Mouse (Mus musculus): Measurements from ENCODE around the gene Wsb1. TPM values are rescaled to one million over a fixed set of nuclear protein-coding genes. Genes with fewer than 3 reads are reported as not detected.

Gene Wsb1
- polyA plus RNA-seq, 1 experiment from 2014 or later: 282 TPM

DNA sequence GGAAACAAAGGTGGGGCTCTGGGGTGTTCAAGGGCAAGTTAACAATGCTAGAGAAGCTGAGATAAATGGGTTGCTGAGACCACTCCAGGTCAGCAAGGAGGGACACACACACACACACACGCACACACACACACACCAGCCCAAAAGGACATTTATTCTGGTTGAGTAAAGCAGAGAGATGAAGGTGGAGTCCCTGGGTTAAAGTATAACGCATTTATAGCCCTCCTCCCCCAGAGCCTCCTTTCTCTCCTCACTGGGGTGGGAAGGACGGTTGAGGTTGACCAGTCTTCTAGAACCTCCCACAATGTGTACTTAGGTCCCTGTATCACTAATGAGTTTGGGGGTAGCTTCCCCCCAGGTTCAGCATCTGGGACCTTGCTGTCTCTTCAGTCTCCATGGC lies 37.7 kb upstream of the Wsb1 start:
- Histone ChIP-seq H3K36me3 (ENCODE audit: control insufficient read depth, insufficient read depth, low read length) (no peaks in the 10 kb centered on the region), H3K4me3 (ENCODE audit: low read depth, low read length) (no peak overlapping the region), H3K27ac (ENCODE audit: low read depth) (no peak overlapping the region), H3K9me3 (ENCODE audit: control insufficient read depth, low read length) (no peaks in the 10 kb centered on the region), H3K9ac (ENCODE audit: low read length) (no peak overlapping the region), H3K27me3 (replicated peaks; ENCODE audit: control insufficient read depth, insufficient read depth, low read length) (no peaks in the 10 kb centered on the region), H3K4me2 (ENCODE audit: low read length) (no peak overlapping the region), H3K4me1 (replicated peaks; ENCODE audit: control insufficient read depth, insufficient read depth, low read length) (peaks cover 14% of the 10 kb centered on the region; the same call in 1 of the 2 replicates)
- WGBS: 68% methylated on average over 3 of the region's 3 CpGs
- DNase-seq (ENCODE audit: low spot score) (no peak), ATAC-seq (replicated peaks; ENCODE audit: low FRiP score, low TSS enrichment, low read depth) (no peak)

DNA sequence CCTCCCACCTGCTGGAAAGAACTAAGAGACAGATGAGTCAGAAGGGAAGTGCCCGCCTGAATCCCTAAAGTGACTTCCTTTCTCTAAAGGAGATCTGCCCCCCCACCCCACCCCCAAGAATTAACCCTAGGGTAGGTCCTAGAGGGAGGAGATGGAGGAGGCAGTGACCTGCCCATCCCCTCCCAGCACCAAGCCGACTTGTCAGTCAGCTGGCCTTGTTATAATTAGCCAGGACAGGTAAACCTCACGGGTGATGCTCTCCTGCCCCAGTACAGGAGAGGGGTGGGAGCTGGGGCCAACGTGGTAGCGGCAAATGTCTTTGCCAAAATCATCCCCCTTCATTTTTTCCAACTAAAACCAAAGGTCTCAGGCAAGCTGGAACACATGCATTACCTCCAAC lies 37.2 kb upstream of the Wsb1 start:
- WGBS: 55% methylated on average over 5 of the region's 5 CpGs
- ATAC-seq (replicated peaks; ENCODE audit: low FRiP score, low TSS enrichment, low read depth): no peak
- H3K9me3 ChIP-seq (ENCODE audit: control insufficient read depth, low read length): no peaks in the 10 kb centered on the region
- H3K4me3 ChIP-seq (ENCODE audit: low read depth, low read length): no peak overlapping the region
- peaks cover 15% of the 10 kb centered on the region; the same call in 1 of the 2 replicates for H3K4me1 ChIP-seq (replicated peaks; ENCODE audit: control insufficient read depth, insufficient read depth, low read length)
- no peaks in the 10 kb centered on the region for H3K36me3 ChIP-seq (ENCODE audit: control insufficient read depth, insufficient read depth, low read length)
- no peaks in the 10 kb centered on the region for H3K27me3 ChIP-seq (replicated peaks; ENCODE audit: control insufficient read depth, insufficient read depth, low read length)
- DNase-seq (ENCODE audit: low spot score): no peak
- H3K4me2 ChIP-seq (ENCODE audit: low read length): no peak overlapping the region
- no peak overlapping the region for H3K27ac ChIP-seq (ENCODE audit: low read depth)
- no peak overlapping the region for H3K9ac ChIP-seq (ENCODE audit: low read length)

GRCm38 (mm10) chr11:79290473-79290872 lies 36.0 kb upstream of the Wsb1 start:
- WGBS: 50% methylated on average over 2 of the region's 2 CpGs

DNA sequence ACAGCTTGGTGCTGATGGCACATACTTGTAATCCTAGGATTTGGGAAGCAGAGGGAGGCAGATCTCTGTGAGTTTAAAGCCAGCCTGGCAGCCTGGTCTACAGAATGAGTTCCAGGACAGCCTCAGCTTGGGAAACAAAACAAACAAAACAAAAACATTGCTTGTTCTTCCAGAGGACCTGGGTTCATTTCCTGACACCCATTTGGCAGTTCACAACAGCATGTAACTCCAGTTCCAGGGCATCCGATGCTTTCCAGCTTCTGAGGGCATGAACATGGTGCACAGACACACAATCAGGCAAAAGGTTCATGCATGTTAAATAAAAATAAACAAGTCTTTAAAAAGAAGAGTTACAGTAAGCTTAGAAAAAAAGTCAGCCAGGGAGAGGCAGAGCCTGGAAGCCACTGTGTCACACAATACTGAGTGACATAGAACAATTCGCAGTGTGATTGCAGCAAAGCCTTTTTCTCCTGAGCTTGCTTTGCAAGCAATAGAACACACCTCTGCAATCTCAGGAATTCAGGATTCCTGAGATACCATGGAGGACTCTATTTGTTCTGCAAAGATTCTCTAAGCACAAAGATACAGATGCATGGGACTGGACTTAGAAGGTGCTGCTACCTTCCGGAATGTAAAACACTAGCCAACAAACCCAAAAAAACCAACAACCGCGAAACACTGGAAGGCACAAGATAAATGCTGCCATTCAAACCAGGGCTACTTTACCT lies 34.6 kb upstream of the Wsb1 start:
- no peaks in the 10 kb centered on the region for H3K36me3 ChIP-seq (ENCODE audit: control insufficient read depth, insufficient read depth, low read length)
- H3K4me2 ChIP-seq (ENCODE audit: low read length): no peak overlapping the region
- ATAC-seq (replicated peaks; ENCODE audit: low FRiP score, low TSS enrichment, low read depth): no peak
- no peak overlapping the region for H3K9ac ChIP-seq (ENCODE audit: low read length)
- H3K27me3 ChIP-seq (replicated peaks; ENCODE audit: control insufficient read depth, insufficient read depth, low read length): no peaks in the 10 kb centered on the region
- H3K9me3 ChIP-seq (ENCODE audit: control insufficient read depth, low read length): no peaks in the 10 kb centered on the region
- H3K27ac ChIP-seq (ENCODE audit: low read depth): no peak overlapping the region
- no peak overlapping the region for H3K4me3 ChIP-seq (ENCODE audit: low read depth, low read length)
- H3K4me1 ChIP-seq (replicated peaks; ENCODE audit: control insufficient read depth, insufficient read depth, low read length): peaks cover 20% of the 10 kb centered on the region; the same call in 1 of the 2 replicates
- whole genome bisulfite sequencing: 72% methylated on average over 5 of the region's 5 CpGs
- no peak for DNase-seq (ENCODE audit: low spot score)

More at GRCm38 (mm10) chr11:79290473-79290872, 36.0 kb upstream of the Wsb1 start:
- Histone ChIP-seq H3K4me1 (replicated peaks; ENCODE audit: control insufficient read depth, insufficient read depth, low read length) (peaks cover 20% of the 10 kb centered on the region; the same call in 1 of the 2 replicates), H3K9me3 (ENCODE audit: control insufficient read depth, low read length) (no peaks in the 10 kb centered on the region), H3K4me3 (ENCODE audit: low read depth, low read length) (no peak overlapping the region), H3K27me3 (replicated peaks; ENCODE audit: control insufficient read depth, insufficient read depth, low read length) (no peaks in the 10 kb centered on the region), H3K9ac (ENCODE audit: low read length) (no peak overlapping the region), H3K36me3 (ENCODE audit: control insufficient read depth, insufficient read depth, low read length) (no peaks in the 10 kb centered on the region), H3K27ac (ENCODE audit: low read depth) (no peak overlapping the region), H3K4me2 (ENCODE audit: low read length) (no peak overlapping the region)
- DNase-seq (ENCODE audit: low spot score) (no peak), ATAC-seq (replicated peaks; ENCODE audit: low FRiP score, low TSS enrichment, low read depth) (no peak)

DNA sequence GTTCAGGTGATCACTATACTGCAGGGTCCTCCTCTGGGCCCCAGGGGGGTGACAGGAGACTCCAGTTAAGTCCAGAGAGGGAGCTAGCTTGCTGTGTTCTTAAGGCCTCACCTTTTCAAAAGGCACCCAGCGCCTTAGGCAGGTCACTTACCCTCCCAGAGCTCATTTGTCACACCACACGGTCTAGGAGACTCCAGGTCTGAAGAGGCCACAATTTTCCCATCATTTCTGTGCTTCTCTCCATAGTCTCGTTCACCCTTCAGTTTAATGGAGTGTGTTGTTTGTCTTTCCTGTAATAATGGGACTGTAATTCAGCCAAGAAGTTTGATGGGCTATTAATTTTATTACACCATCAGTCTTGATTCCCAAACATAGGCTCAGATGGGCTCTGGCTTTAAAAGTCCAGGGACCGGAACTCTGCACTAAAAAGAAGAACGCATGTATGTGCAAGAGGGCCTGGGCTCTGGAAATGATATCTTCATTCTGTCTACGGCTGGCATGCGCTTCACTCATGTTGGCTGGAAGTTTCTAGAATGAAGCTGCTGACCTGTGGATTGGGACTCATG lies 33.9 kb upstream of the Wsb1 start:
- peaks cover 20% of the 10 kb centered on the region; the same call in 1 of the 2 replicates for H3K4me1 ChIP-seq (replicated peaks; ENCODE audit: control insufficient read depth, insufficient read depth, low read length)
- H3K36me3 ChIP-seq (ENCODE audit: control insufficient read depth, insufficient read depth, low read length): no peaks in the 10 kb centered on the region
- DNase-seq (ENCODE audit: low spot score): no peak
- 48% methylated on average over 7 of the region's 7 CpGs for WGBS
- H3K9me3 ChIP-seq (ENCODE audit: control insufficient read depth, low read length): no peaks in the 10 kb centered on the region
- no peak overlapping the region for H3K4me2 ChIP-seq (ENCODE audit: low read length)
- ATAC-seq (replicated peaks; ENCODE audit: low FRiP score, low TSS enrichment, low read depth): no peak
- H3K4me3 ChIP-seq (ENCODE audit: low read depth, low read length): no peak overlapping the region
- H3K27ac ChIP-seq (ENCODE audit: low read depth): no peak overlapping the region
- no peaks in the 10 kb centered on the region for H3K27me3 ChIP-seq (replicated peaks; ENCODE audit: control insufficient read depth, insufficient read depth, low read length)
- no peak overlapping the region for H3K9ac ChIP-seq (ENCODE audit: low read length)

DNA sequence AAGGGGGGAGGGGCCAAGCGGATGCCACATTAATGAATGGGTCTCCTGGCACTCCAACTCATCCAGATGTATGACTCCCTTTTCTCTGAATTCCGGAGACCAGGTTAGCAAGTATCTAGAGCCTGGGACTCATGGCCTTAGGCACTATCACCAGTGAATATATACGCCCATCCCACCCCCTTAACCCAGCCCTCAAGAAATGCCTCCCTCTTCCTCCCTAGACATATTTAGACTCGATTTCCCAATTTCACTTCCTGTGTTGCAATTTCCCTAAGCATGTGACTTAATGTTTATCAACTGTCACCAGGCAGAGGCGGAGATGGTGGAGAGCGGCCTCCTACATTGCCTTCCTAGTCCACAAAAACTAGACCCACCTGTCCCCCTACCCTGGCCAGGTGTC lies 33.0 kb upstream of the Wsb1 start:
- Histone ChIP-seq H3K27me3 (replicated peaks; ENCODE audit: control insufficient read depth, insufficient read depth, low read length) (no peaks in the 10 kb centered on the region), H3K27ac (ENCODE audit: low read depth) (no peak overlapping the region), H3K4me1 (replicated peaks; ENCODE audit: control insufficient read depth, insufficient read depth, low read length) (peaks cover 20% of the 10 kb centered on the region; the same call in 1 of the 2 replicates), H3K9ac (ENCODE audit: low read length) (no peak overlapping the region), H3K4me3 (ENCODE audit: low read depth, low read length) (no peak overlapping the region), H3K4me2 (ENCODE audit: low read length) (no peak overlapping the region), H3K36me3 (ENCODE audit: control insufficient read depth, insufficient read depth, low read length) (no peaks in the 10 kb centered on the region), H3K9me3 (ENCODE audit: control insufficient read depth, low read length) (no peaks in the 10 kb centered on the region)
- WGBS: 71% methylated on average over 6 of the region's 6 CpGs
- DNase-seq (ENCODE audit: low spot score) (no peak), ATAC-seq (replicated peaks; ENCODE audit: low FRiP score, low TSS enrichment, low read depth) (no peak)

- no peaks in the 10 kb centered on the region for H3K27me3 ChIP-seq (replicated peaks; ENCODE audit: control insufficient read depth, insufficient read depth, low read length)
- WGBS: 61% methylated on average over 9 of the region's 9 CpGs
- no peak for ATAC-seq (replicated peaks; ENCODE audit: low FRiP score, low TSS enrichment, low read depth)
- no peak overlapping the region for H3K9ac ChIP-seq (ENCODE audit: low read length)
- H3K4me1 ChIP-seq (replicated peaks; ENCODE audit: control insufficient read depth, insufficient read depth, low read length): peaks cover 20% of the 10 kb centered on the region; the same call in 1 of the 2 replicates
- H3K9me3 ChIP-seq (ENCODE audit: control insufficient read depth, low read length): no peaks in the 10 kb centered on the region
- H3K4me2 ChIP-seq (ENCODE audit: low read length): no peak overlapping the region
- no peak for DNase-seq (ENCODE audit: low spot score)
- no peak overlapping the region for H3K27ac ChIP-seq (ENCODE audit: low read depth)
- no peak overlapping the region for H3K4me3 ChIP-seq (ENCODE audit: low read depth, low read length)
- H3K36me3 ChIP-seq (ENCODE audit: control insufficient read depth, insufficient read depth, low read length): no peaks in the 10 kb centered on the region
Measured at GRCm38 (mm10) chr11:79286305-79286799, 31.9 kb upstream of the Wsb1 start.

DNA sequence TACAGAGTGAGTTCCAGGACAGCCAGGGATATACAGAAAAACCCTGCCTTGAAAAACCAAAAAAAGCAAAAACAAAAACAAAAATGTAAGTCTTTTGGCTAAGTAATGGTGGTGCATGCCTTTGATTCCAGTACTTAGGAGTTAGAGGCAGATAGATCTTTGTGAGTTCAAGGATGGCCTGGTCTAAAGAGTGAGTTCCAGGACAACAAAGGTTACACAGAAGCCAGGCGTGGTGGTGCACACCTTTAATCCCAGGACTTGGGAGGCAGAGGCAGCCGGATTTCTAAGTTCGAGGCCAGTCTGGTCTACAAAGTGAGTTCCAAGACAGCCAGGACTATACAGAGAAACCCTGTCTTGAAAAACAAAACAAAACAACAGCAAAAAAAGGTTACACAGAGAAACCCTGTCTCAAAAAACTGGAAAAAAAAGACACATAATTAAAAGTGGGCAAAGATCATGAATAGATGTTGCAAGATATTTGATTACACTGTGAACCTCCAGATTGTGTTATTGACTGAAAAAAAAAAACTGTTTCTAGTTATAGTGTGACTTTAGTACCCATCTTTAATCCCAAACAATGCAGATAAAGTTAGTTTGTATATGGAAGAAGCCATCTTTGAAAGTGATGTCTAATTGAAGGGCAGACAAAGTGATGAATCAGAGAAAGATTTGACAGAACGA lies 29.0 kb upstream of the Wsb1 start:
- ATAC-seq (replicated peaks; ENCODE audit: low FRiP score, low TSS enrichment, low read depth) (no peak), DNase-seq (ENCODE audit: low spot score) (no peak)
- Histone ChIP-seq H3K4me3 (ENCODE audit: low read depth, low read length) (no peak overlapping the region), H3K27ac (ENCODE audit: low read depth) (no peak overlapping the region), H3K4me1 (replicated peaks; ENCODE audit: control insufficient read depth, insufficient read depth, low read length) (peaks cover 25% of the 10 kb centered on the region), H3K9me3 (ENCODE audit: control insufficient read depth, low read length) (no peaks in the 10 kb centered on the region), H3K9ac (ENCODE audit: low read length) (no peak overlapping the region), H3K36me3 (ENCODE audit: control insufficient read depth, insufficient read depth, low read length) (no peaks in the 10 kb centered on the region), H3K27me3 (replicated peaks; ENCODE audit: control insufficient read depth, insufficient read depth, low read length) (no peaks in the 10 kb centered on the region), H3K4me2 (ENCODE audit: low read length) (no peak overlapping the region)
- WGBS: 97% methylated on average over 4 of the region's 4 CpGs
